Mouse (Mus musculus): Measurements from ENCODE around the gene Esr1. TPM values are rescaled to one million over a fixed set of nuclear protein-coding genes. Genes with fewer than 3 reads are reported as not detected.
"Not testable (repeated sequence)": the region's sequence is repeated elsewhere in the genome, so short reads cannot be mapped to it uniquely, and the experiment has no call there.

Gene Esr1
- polyA plus RNA-seq, 1 experiment from 2014 or later: 0.45 TPM

DNA sequence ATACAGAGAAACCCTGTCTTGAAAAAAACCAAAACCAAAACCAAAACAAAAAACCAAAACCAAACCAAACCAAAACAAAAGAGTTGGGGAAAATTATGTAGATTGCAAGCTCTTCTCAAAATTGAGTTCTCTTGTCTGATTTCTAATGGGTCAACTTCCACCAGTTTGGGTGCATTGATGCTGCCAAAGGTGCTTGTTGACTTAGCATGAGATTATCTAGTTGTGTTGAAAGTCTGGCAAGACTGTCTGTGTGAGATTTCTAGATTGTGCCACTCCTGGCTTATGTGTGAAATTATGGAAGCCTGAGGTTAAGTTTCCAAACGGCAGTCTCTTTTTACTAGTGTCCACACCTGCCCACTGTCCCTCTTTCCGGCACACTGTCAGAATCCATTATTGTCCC, 55.6 kb downstream of the Esr1 start:
- Histone ChIP-seq H3K36me3 (no peaks in the 10 kb centered on the region), H3K27ac (replicated peaks) (no peak overlapping the region), H3K4me1 (replicated peaks) (no peaks in the 10 kb centered on the region), H3K9me3 (no peaks in the 10 kb centered on the region), H3K9ac (no peak overlapping the region), H3K4me3 (no peak overlapping the region), H3K4me2 (no peak overlapping the region), H3K27me3 (no peaks in the 10 kb centered on the region)
- 90% methylated on average over 2 of the region's 2 CpGs for WGBS
- no peak for ATAC-seq (ENCODE audit: low FRiP score, low read depth)

GRCm38 (mm10) chr10:4670053-4670452, 58.7 kb downstream of the Esr1 start:
- no peak for ATAC-seq (ENCODE audit: low FRiP score, low read depth)
- no peaks in the 10 kb centered on the region for H3K27me3 ChIP-seq
- no peak overlapping the region for H3K4me2 ChIP-seq
- no peak overlapping the region for H3K9ac ChIP-seq
- no peaks in the 10 kb centered on the region for H3K4me1 ChIP-seq (replicated peaks)
- H3K4me3 ChIP-seq: no peak overlapping the region
- no peak overlapping the region for H3K27ac ChIP-seq (replicated peaks)
- 86% methylated on average over 2 of the region's 2 CpGs for WGBS
- no peaks in the 10 kb centered on the region for H3K36me3 ChIP-seq
- H3K9me3 ChIP-seq: no peaks in the 10 kb centered on the region

DNA sequence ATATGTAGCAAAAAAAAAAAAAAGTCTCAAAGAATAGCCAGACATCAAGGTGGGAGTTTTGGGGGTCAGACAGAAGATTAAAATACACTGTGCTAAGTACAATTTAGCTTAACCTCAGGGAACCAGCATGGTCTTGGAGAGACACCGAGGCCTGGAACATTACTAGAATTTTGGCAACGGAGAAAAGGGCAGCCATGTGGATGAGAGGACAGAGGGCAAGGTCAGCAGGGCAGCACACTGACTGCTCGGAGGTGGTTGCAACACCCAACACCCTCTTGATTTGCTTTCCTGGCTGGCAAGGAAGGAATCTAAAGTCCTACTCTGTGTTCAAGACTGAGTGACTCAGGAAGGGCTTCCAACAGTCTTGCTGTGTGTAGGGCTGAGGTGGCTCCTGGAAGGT, 60.5 kb downstream of the Esr1 start:
- no peaks in the 10 kb centered on the region for H3K27me3 ChIP-seq
- H3K9ac ChIP-seq: no peak overlapping the region
- no peak overlapping the region for H3K27ac ChIP-seq (replicated peaks)
- H3K4me1 ChIP-seq (replicated peaks): no peaks in the 10 kb centered on the region
- no peak overlapping the region for H3K4me2 ChIP-seq
- no peak overlapping the region for H3K4me3 ChIP-seq
- H3K36me3 ChIP-seq: no peaks in the 10 kb centered on the region
- no peak for ATAC-seq (ENCODE audit: low FRiP score, low read depth)
- no peaks in the 10 kb centered on the region for H3K9me3 ChIP-seq
- WGBS: 87% methylated on average over 3 of the region's 3 CpGs

DNA sequence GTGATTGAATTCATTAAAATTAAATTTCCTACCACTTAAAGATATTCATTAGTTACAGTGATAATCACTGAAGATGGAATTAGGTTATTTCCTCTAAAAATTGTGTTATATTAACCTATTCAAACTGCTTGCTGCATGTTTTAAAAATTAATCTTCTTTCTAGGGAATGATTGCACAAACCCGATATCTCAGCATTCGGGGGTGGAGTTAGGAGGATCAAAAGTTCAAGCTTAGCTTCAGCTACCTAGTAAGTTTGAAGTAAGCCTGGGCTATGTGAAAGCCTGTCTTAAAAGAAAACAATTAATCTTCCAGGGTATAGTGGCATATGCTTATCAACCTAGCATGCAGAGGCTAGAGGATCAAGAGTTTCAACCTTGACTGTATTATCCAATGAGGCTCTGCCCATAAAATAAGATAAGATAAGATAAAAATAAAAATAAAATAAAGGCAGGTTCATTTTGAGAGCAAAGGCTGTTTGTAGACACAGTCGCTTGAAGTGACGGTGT, 62.0 kb downstream of the Esr1 start:
- Histone ChIP-seq H3K4me2 (no peak overlapping the region), H3K4me3 (no peak overlapping the region)
- 89% methylated on average over 4 of the region's 4 CpGs for WGBS

GRCm38 (mm10) chr10:4674983-4675592, 63.7 kb downstream of the Esr1 start:
- Histone ChIP-seq H3K4me2 (peak overlapping the region; percentile 49), H3K4me3 (peak overlapping the region; percentile 19; the same call in 1 of the 2 replicates)
- peak; percentile 65; the same call in 1 of the 2 replicates for ATAC-seq (ENCODE audit: low FRiP score, low read depth)
- H3K27ac ChIP-seq (replicated peaks); H3K36me3 ChIP-seq; H3K9me3 ChIP-seq; H3K9ac ChIP-seq; H3K27me3 ChIP-seq; H3K4me1 ChIP-seq (replicated peaks): not testable (repeated sequence)
- WGBS: 23% methylated on average over 14 of the region's 14 CpGs

More for the DNA sequence above, 62.0 kb downstream of the Esr1 start:
- no peaks in the 10 kb centered on the region for H3K27me3 ChIP-seq
- no peak overlapping the region for H3K27ac ChIP-seq (replicated peaks)
- ATAC-seq (ENCODE audit: low FRiP score, low read depth): no peak
- no peak overlapping the region for H3K9ac ChIP-seq
- H3K4me1 ChIP-seq (replicated peaks): no peaks in the 10 kb centered on the region
- H3K9me3 ChIP-seq: no peaks in the 10 kb centered on the region
- H3K36me3 ChIP-seq: no peaks in the 10 kb centered on the region

- H3K4me2 ChIP-seq: no peak overlapping the region
- no peaks in the 10 kb centered on the region for H3K36me3 ChIP-seq
- no peaks in the 10 kb centered on the region for H3K4me1 ChIP-seq (replicated peaks)
- ATAC-seq (ENCODE audit: low FRiP score, low read depth): no peak
- H3K9me3 ChIP-seq: no peaks in the 10 kb centered on the region
- no peak overlapping the region for H3K27ac ChIP-seq (replicated peaks)
- 88% methylated on average over 5 of the region's 5 CpGs for WGBS
- no peak overlapping the region for H3K9ac ChIP-seq
- no peak overlapping the region for H3K4me3 ChIP-seq
- no peaks in the 10 kb centered on the region for H3K27me3 ChIP-seq
Observed at GRCm38 (mm10) chr10:4683106-4683505, 71.7 kb downstream of the Esr1 start.

GRCm38 (mm10) chr10:4683711-4684265, 72.4 kb downstream of the Esr1 start:
- Histone ChIP-seq H3K27ac (replicated peaks) (no peak overlapping the region), H3K36me3 (no peaks in the 10 kb centered on the region), H3K9ac (no peak overlapping the region), H3K9me3 (no peaks in the 10 kb centered on the region), H3K4me3 (no peak overlapping the region), H3K27me3 (no peaks in the 10 kb centered on the region), H3K4me1 (replicated peaks) (no peaks in the 10 kb centered on the region), H3K4me2 (no peak overlapping the region)
- ATAC-seq (ENCODE audit: low FRiP score, low read depth): no peak
- 92% methylated on average over 12 of the region's 12 CpGs for WGBS

DNA sequence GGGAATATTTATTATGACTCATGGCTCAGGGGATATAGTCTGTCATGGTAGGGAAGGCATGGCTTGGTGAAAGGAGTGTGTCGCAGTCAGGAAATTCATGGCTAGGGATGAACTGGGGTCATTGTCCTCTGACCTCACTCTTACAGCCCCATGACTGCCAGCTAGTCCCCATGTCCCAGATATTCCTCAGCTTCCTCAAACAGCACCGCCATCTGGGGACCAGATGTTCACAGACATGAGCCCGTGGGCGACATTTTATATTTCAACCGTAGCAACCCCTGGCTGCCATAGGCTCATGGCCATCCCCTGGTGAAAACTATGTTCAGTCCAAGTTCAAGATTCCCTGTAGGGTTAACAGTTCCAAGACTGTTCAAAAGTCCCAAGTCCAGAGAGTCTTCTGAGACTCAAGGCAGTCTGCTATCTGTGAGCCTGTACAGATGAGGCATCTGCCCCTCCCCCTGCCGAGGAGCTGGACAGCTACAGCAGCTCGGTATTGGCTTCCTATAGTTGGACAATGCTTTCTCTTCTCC, 83.0 kb downstream of the Esr1 start:
- H3K4me2 ChIP-seq: no peak overlapping the region
- 89% methylated on average over 7 of the region's 7 CpGs for WGBS
- H3K9me3 ChIP-seq: no peaks in the 10 kb centered on the region
- no peak overlapping the region for H3K9ac ChIP-seq
- ATAC-seq (ENCODE audit: low FRiP score, low read depth): no peak
- no peaks in the 10 kb centered on the region for H3K27me3 ChIP-seq
- H3K4me1 ChIP-seq (replicated peaks): no peaks in the 10 kb centered on the region
- no peak overlapping the region for H3K4me3 ChIP-seq
- H3K27ac ChIP-seq (replicated peaks): no peak overlapping the region
- no peaks in the 10 kb centered on the region for H3K36me3 ChIP-seq

DNA sequence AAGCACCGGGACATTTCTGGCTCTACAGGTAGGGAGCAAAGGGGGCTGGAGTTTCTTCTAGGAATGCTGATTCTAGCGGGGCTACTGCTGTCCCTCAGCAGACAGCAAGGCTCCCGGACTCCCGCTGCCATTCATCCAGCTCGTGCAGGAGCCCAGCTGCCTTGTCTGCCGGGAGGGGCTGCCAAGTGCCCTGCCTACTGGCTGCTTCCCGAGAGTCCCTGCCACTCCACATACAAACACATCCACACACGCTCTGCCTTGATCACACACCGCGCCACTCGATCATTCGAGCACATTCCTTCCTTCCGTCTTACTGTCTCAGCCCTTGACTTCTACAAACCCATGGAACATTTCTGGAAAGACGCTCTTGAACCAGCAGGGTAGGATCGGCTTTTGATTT, 98.5 kb downstream of the Esr1 start:
- H3K36me3 ChIP-seq: no peaks in the 10 kb centered on the region
- H3K4me2 ChIP-seq: peak overlapping the region; percentile 65
- H3K9me3 ChIP-seq: no peaks in the 10 kb centered on the region
- H3K4me3 ChIP-seq: peak overlapping the region; percentile 36
- H3K27me3 ChIP-seq: peaks cover 35% of the 10 kb centered on the region
- WGBS: 3% methylated on average over 15 of the region's 15 CpGs
- peaks cover 22% of the 10 kb centered on the region for H3K4me1 ChIP-seq (replicated peaks)
- peak; percentile 76 for ATAC-seq (ENCODE audit: low FRiP score, low read depth)
- H3K27ac ChIP-seq (replicated peaks): no peak overlapping the region
- H3K9ac ChIP-seq: peak overlapping the region; percentile 33; the same call in 1 of the 2 replicates

- H3K27ac ChIP-seq (replicated peaks): no peak overlapping the region
- H3K36me3 ChIP-seq: no peaks in the 10 kb centered on the region
- no peak overlapping the region for H3K9ac ChIP-seq
- H3K27me3 ChIP-seq: peaks cover 35% of the 10 kb centered on the region
- WGBS: 47% methylated on average over 5 of the region's 5 CpGs
- peak overlapping the region; percentile 66; the same call in 1 of the 2 replicates for H3K4me3 ChIP-seq
- peak overlapping the region; percentile 97 for H3K4me2 ChIP-seq
- ATAC-seq (ENCODE audit: low FRiP score, low read depth): no peak
- peaks cover 22% of the 10 kb centered on the region for H3K4me1 ChIP-seq (replicated peaks)
- H3K9me3 ChIP-seq: no peaks in the 10 kb centered on the region
Observed at GRCm38 (mm10) chr10:4711434-4711833, 100.0 kb downstream of the Esr1 start.

DNA sequence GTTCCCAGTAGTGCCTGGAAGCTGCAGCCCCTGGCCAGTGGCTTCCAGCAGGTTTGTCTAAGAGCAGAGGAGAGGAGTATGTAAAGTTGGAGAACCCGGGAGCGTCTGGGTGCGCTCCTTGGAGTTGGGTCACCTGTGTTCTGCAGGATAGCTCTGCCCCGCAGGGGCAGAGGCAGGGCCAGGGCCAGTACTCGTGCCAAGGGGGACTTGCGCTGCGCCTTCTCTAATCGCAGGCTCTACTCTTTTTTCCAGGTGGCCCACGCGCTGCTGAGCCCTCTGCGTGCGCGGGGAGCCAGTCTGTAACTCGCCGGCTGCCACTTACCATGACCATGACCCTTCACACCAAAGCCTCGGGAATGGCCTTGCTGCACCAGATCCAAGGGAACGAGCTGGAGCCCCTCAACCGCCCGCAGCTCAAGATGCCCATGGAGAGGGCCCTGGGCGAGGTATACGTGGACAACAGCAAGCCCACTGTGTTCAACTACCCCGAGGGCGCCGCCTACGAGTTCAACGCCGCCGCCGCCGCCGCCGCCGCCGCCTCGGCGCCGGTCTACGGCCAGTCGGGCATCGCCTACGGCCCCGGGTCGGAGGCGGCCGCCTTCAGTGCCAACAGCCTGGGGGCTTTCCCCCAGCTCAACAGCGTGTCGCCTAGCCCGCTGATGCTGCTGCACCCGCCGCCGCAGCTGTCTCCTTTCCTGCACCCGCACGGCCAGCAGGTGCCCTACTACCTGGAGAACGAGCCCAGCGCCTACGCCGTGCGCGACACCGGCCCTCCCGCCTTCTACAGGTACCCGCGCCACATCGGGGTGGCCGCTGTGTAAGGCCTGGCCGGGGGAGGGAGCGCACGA, 100.9 kb downstream of the Esr1 start:
- WGBS: under 1% methylated on average over 65 of the region's 68 CpGs
- peak overlapping the region; percentile 52 for H3K9ac ChIP-seq
- H3K27ac ChIP-seq (replicated peaks): no peak overlapping the region
- no peaks in the 10 kb centered on the region for H3K9me3 ChIP-seq
- H3K36me3 ChIP-seq: no peaks in the 10 kb centered on the region
- peaks cover 38% of the 10 kb centered on the region for H3K27me3 ChIP-seq
- peak overlapping the region; percentile 97 for H3K4me2 ChIP-seq
- peak overlapping the region; percentile 66 for H3K4me3 ChIP-seq
- ATAC-seq (ENCODE audit: low FRiP score, low read depth): peak; percentile 82
- peaks cover 22% of the 10 kb centered on the region for H3K4me1 ChIP-seq (replicated peaks)

GRCm38 (mm10) chr10:4713398-4713797, 102.0 kb downstream of the Esr1 start:
- Histone ChIP-seq H3K27me3 (peaks cover 36% of the 10 kb centered on the region), H3K27ac (replicated peaks) (no peak overlapping the region), H3K9me3 (no peaks in the 10 kb centered on the region), H3K9ac (no peak overlapping the region), H3K4me3 (no peak overlapping the region), H3K4me2 (no peak overlapping the region), H3K36me3 (no peaks in the 10 kb centered on the region), H3K4me1 (replicated peaks) (peaks cover 22% of the 10 kb centered on the region)
- no peak for ATAC-seq (ENCODE audit: low FRiP score, low read depth)
- WGBS: 69% methylated on average over 10 of the region's 10 CpGs
